In the genomic region with DNA sequence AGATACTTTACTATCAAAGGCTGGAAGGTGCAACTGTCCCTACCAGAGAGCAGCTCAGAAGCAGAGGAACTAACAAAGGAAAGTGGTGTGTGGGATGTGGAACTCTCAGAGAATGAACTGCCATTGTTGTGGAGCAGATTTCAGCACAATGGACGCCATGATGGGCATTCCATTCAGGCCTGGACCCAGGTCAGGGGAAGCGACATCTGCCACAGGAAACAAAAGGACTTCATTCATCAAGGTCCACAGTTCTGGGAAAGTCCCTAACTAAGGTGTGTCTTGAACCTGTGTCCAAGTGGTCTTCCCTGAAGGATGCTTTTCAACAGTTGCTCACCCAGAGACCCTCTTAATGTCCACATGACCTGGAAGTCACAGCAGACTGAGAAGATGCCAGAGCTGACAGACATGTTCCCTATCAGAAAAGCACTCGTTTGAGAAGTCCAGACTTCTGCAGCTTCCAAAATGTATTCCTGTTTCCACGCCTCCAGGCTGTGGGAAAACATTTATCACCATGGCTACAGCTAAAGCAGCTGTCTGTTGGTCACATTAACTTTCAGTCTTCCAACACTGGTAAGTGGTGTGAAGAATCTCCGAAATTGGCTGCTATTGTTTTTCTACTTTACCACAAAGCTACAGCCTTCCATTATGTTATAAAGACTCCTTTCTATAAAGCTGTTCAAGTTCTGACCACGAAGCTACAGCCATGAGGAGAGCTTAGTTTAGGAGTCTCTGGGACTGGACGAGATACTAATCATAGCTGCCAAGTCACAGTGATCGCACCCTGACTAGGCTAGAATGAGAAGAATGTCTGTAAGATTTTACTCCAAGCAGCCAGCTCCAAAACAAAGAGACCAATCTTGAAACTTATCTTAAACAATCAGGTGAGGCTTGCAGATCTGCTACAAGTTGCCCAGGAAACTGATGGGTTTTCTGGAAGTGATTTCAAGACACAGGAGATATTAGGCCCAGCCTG, we compare ENCODE assay signal across 12 mouse cellular contexts. TPM values are rescaled to one million over a fixed set of nuclear protein-coding genes. Genes with fewer than 3 reads are reported as not detected.
A peak's percentile ranks its signal among the peaks of the same experiment; 100 is the strongest.
DNase-seq lines count a peak whose midpoint lies in the region; ATAC-seq lines count a peak whose summit lies in the region.
"Had no signal": no experiment of that assay in that cellular context is flagged by ENCODE, and none has a peak within 500 bp of the region (broad histone marks: within the 10 kb centered on the region; RNA-seq: fewer than 3 reads in every experiment).

No protein-coding gene starts in this region.

- H3K27ac ChIP-seq in hindbrain, embryonic 13.5 days, result peak overlapping the region; percentile 67
- H3K27ac ChIP-seq: heart, embryonic 13.5 days had no signal

- H3K9ac ChIP-seq in hindbrain, embryonic 13.5 days, result no peak overlapping the region
- H3K9ac ChIP-seq: heart, embryonic 13.5 days had no signal

- no peak for ATAC-seq in hindbrain, embryonic 13.5 days (ENCODE audit: low FRiP score)

- DNase-seq in layer of hippocampus, adult 18-20 months (ENCODE audit: low spot score in 2 of 2), result peak; percentile 47 to 68
- DNase-seq in layer of hippocampus, adult 8-10 months (ENCODE audit: low spot score in 2 of 2), result no peak
- DNase-seq in 3T3-L1 (ENCODE audit: low read depth, low spot score), result peak; percentile 12
- peak; percentile 84 for DNase-seq in brain, adult 2 months (ENCODE audit: low read depth, low spot score)
- DNase-seq in urinary bladder, postnatal 14 days (ENCODE audit: low spot score), result no peak
- no peak for DNase-seq in adrenal gland, postnatal 36 days
- no peak for DNase-seq in lung, postnatal 25 days (ENCODE audit: low spot score)
- DNase-seq: cerebellum, adult 18-20 months; kidney, adult 8-10 months had no signal

- no peak overlapping the region for H3K4me2 ChIP-seq in hindbrain, embryonic 13.5 days
- H3K4me2 ChIP-seq: heart, embryonic 13.5 days had no signal

- H3K4me3 ChIP-seq in hindbrain, embryonic 13.5 days, result no peak overlapping the region
- H3K4me3 ChIP-seq: heart, embryonic 13.5 days had no signal

- H3K4me1 ChIP-seq in hindbrain, embryonic 13.5 days (replicated peaks), result peaks cover 18% of the 10 kb centered on the region

- H3K27me3 ChIP-seq in hindbrain, embryonic 13.5 days, result no peaks in the 10 kb centered on the region
- H3K27me3 ChIP-seq: heart, embryonic 13.5 days had no signal

- no peaks in the 10 kb centered on the region for H3K9me3 ChIP-seq in hindbrain, embryonic 13.5 days
- H3K9me3 ChIP-seq: heart, embryonic 13.5 days had no signal

- H3K36me3 ChIP-seq in hindbrain, embryonic 13.5 days, result 0 out of 2 replicates have a peak, but pooled peaks cover 4% of the 10 kb centered on the region
- H3K36me3 ChIP-seq: heart, embryonic 13.5 days had no signal

- 19% methylated on average over 8 of the region's 8 CpGs for WGBS in hindbrain, embryonic 13.5 days

RNA-seq across cellular contexts. Expression of a gene that starts 15.0 kb away (rescaled TPM):
- 10 to 100 TPM; 29.5 to 35.5 TPM for total RNA-seq in layer of hippocampus, adult 18-20 months (2021)
- 10 to 100 TPM; 28.0 to 34.3 (median 30.4) TPM for total RNA-seq in layer of hippocampus, adult 8-10 months (2022)
- polyA plus RNA-seq in hindbrain, embryonic 13.5 days (2015; fragmentation: Nextera tagmentation; extraction: Ambion mirVana), result 9.1 and 11.7 TPM in 2 replicates
- 10 to 100 TPM; 10.8 to 11.6 TPM for total RNA-seq in adrenal gland, postnatal 36 days (2021)

RNA-seq across cellular contexts. Expression of a gene that starts 20.4 kb away (rescaled TPM):
- total RNA-seq in layer of hippocampus, adult 18-20 months (2021), result 100 to 1,000 TPM; 265 to 272 TPM
- 100 to 1,000 TPM; 219 to 289 (median 258) TPM for total RNA-seq in layer of hippocampus, adult 8-10 months (2022)
- 793 and 823 TPM in 2 replicates for polyA plus RNA-seq in hindbrain, embryonic 13.5 days (2015; fragmentation: Nextera tagmentation; extraction: Ambion mirVana)
- 100 to 1,000 TPM; 331 to 395 TPM for total RNA-seq in adrenal gland, postnatal 36 days (2021)

RNA-seq across cellular contexts. Expression of a gene that starts 56.5 kb away (rescaled TPM):
- total RNA-seq in layer of hippocampus, adult 18-20 months (2021), result 1 to 10 TPM; 4.7 to 5.8 TPM
- total RNA-seq in layer of hippocampus, adult 8-10 months (2022), result 1 to 10 TPM; 4.4 to 8.8 (median 5.1) TPM
- polyA plus RNA-seq in hindbrain, embryonic 13.5 days (2015; fragmentation: Nextera tagmentation; extraction: Ambion mirVana), result 50.2 and 54.0 TPM in 2 replicates
- 100 to 1,000 TPM; 262 to 383 TPM for total RNA-seq in adrenal gland, postnatal 36 days (2021)
- total RNA-seq: neutrophil, adult 5-6 weeks had no signal

RNA-seq across cellular contexts. Expression of a gene that starts 58.3 kb away (rescaled TPM):
- total RNA-seq in layer of hippocampus, adult 18-20 months (2021), result 100 to 1,000 TPM; 135 to 144 TPM
- total RNA-seq in layer of hippocampus, adult 8-10 months (2022), result 100 to 1,000 TPM; 125 to 130 (median 128) TPM
- polyA plus RNA-seq in hindbrain, embryonic 13.5 days (2015; fragmentation: Nextera tagmentation; extraction: Ambion mirVana), result 162 and 164 TPM in 2 replicates
- total RNA-seq in adrenal gland, postnatal 36 days (2021), result 10 to 100 TPM; 20.5 to 24.5 TPM

Comparison
In these comparisons a context has a peak if more than half of its experiments do, and no peak if none do; other contexts are left out.
1. DNase-seq: peak in layer of hippocampus, adult 18-20 months (2 of 2), 3T3-L1 (single experiment) and brain, adult 2 months (single experiment); none in layer of hippocampus, adult 8-10 months (0 of 2), urinary bladder, postnatal 14 days (single experiment), adrenal gland, postnatal 36 days (0 of 2) and lung, postnatal 25 days (single experiment).
2. RNA of a gene that starts 56.5 kb away (total RNA-seq): 262 to 383 TPM in adrenal gland, postnatal 36 days; 4.7 to 5.8 TPM in layer of hippocampus, adult 18-20 months and 4.4 to 8.8 TPM in layer of hippocampus, adult 8-10 months; every median in the first group is over 10 times any median in the second.